ENCODE assay signal across 7 mouse cellular contexts in the genomic region with DNA sequence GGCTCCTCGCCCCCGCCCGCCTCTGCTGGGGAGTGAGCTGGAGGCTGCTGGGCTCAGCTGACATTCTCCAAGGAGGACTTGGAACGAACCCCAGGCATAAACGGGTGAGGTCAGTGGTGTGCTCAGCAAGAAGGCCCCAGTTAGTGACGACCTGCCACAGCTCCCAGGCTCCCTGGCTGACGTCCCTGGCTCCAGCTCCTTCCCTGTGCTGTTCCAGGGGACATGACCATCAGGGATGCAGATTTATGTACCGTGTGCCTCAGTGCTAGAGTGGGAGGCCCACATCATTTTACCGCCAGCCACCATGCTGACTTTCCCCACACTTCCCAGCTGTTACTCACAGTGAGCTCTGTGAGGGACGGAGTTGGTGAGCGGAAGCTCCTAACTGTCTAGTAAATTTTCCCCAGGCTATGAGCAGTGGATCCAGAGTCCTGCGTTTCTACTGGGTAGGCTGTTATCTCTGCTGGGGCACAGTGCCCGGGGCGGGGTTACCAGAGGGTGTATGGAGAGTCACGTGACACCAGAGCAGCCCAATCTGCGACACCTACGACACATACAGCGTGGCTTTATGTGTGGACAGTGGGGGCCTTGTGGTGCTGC. TPM values are rescaled to one million over a fixed set of nuclear protein-coding genes. Genes with fewer than 3 reads are reported as not detected.
A peak's percentile ranks its signal among the peaks of the same experiment; 100 is the strongest.
DNase-seq lines count a peak whose midpoint lies in the region; ATAC-seq and TF ChIP-seq lines count a peak whose summit lies in the region.

No protein-coding gene starts in this region.

- peak overlapping the region; percentile 3 for H3K9ac ChIP-seq in embryonic facial prominence, embryonic 12.5 days
- peak overlapping the region; percentile 62 for H3K9ac ChIP-seq in heart, embryonic 11.5 days (ENCODE audit: low read depth, low read length)
- 0 out of 2 replicates have a peak overlapping the region, but pooled peaks have one; percentile 2 for H3K9ac ChIP-seq in kidney, postnatal 0 days (ENCODE audit: low read depth, low read length)

- no peaks in the 10 kb centered on the region for H3K27me3 ChIP-seq in embryonic facial prominence, embryonic 12.5 days
- H3K27me3 ChIP-seq in heart, embryonic 11.5 days (ENCODE audit: control insufficient read depth, insufficient read depth, low read length) = no peaks in the 10 kb centered on the region
- no peaks in the 10 kb centered on the region for H3K27me3 ChIP-seq in kidney, postnatal 0 days (ENCODE audit: insufficient read depth, low read length)

- peak; percentile 51 for DNase-seq in CD4-positive helper T cell, adult 2 months (ENCODE audit: low read depth, low spot score)
- DNase-seq in NIH3T3 (ENCODE audit: low read depth) = peak; percentile 87
- peak; percentile 86 for DNase-seq in kidney, postnatal 0 days (ENCODE audit: low spot score)
- DNase-seq in lung, adult 18-20 months = peak; percentile 81 to 87
- DNase-seq in right cerebral cortex, postnatal 25 days = peak; percentile 45

- TF ChIP-seq CTCF in kidney, postnatal 0 days (IDR thresholded peaks at IDR 0.05; ENCODE audit: low read depth) = no peak

- no peaks in the 10 kb centered on the region for H3K9me3 ChIP-seq in embryonic facial prominence, embryonic 12.5 days
- no peaks in the 10 kb centered on the region for H3K9me3 ChIP-seq in heart, embryonic 11.5 days (replicated peaks; ENCODE audit: control insufficient read depth, low read length)
- no peaks in the 10 kb centered on the region for H3K9me3 ChIP-seq in kidney, postnatal 0 days (replicated peaks; ENCODE audit: low read length)

- no peak overlapping the region for H3K4me2 ChIP-seq in embryonic facial prominence, embryonic 12.5 days (replicated peaks)
- peak overlapping the region; percentile 42 for H3K4me2 ChIP-seq in heart, embryonic 11.5 days
- H3K4me2 ChIP-seq in kidney, postnatal 0 days (ENCODE audit: low read length) = peak overlapping the region; percentile 26

- H3K27ac ChIP-seq in embryonic facial prominence, embryonic 12.5 days = peak overlapping the region; percentile 74
- peak overlapping the region; percentile 78 for H3K27ac ChIP-seq in heart, embryonic 11.5 days (ENCODE audit: low read depth, low read length)
- H3K27ac ChIP-seq in kidney, postnatal 0 days = peak overlapping the region; percentile 78

- no peaks in the 10 kb centered on the region for H3K36me3 ChIP-seq in embryonic facial prominence, embryonic 12.5 days
- H3K36me3 ChIP-seq in heart, embryonic 11.5 days (ENCODE audit: control insufficient read depth, insufficient read depth, low read length) = no peaks in the 10 kb centered on the region
- H3K36me3 ChIP-seq in kidney, postnatal 0 days (ENCODE audit: insufficient read depth, low read length) = no peaks in the 10 kb centered on the region

- peaks cover 64% of the 10 kb centered on the region for H3K4me1 ChIP-seq in embryonic facial prominence, embryonic 12.5 days
- H3K4me1 ChIP-seq in heart, embryonic 11.5 days (ENCODE audit: control insufficient read depth, insufficient read depth, low read length) = peaks cover 74% of the 10 kb centered on the region
- peaks cover 71% of the 10 kb centered on the region for H3K4me1 ChIP-seq in kidney, postnatal 0 days (replicated peaks; ENCODE audit: insufficient read depth, low read length)

- ATAC-seq in embryonic facial prominence, embryonic 12.5 days (ENCODE audit: insufficient number of reproducible peaks, insufficient read depth, low FRiP score, low TSS enrichment) = no peak; the same call in 1 of the 2 replicates
- 0 out of 2 replicates have a peak, but pooled peaks have one; percentile 31 for ATAC-seq in heart, embryonic 11.5 days (replicated peaks; ENCODE audit: insufficient number of reproducible peaks, low FRiP score, low TSS enrichment)
- ATAC-seq in kidney, postnatal 0 days (replicated peaks; ENCODE audit: low FRiP score, low read depth) = peak; percentile 25; the same call in 1 of the 2 replicates

- WGBS in embryonic facial prominence, embryonic 12.5 days = 41% methylated on average over 18 of the region's 18 CpGs
- WGBS in heart, embryonic 11.5 days (ENCODE audit: insufficient replicate concordance) = 29% methylated on average over 18 of the region's 18 CpGs
- WGBS in kidney, postnatal 0 days = 16% methylated on average over 18 of the region's 18 CpGs

- no peak overlapping the region for H3K4me3 ChIP-seq in embryonic facial prominence, embryonic 12.5 days
- no peak overlapping the region for H3K4me3 ChIP-seq in heart, embryonic 11.5 days (ENCODE audit: low read depth, low read length)
- no peak overlapping the region for H3K4me3 ChIP-seq in kidney, postnatal 0 days (replicated peaks; ENCODE audit: low read depth, low read length)

RNA-seq across cellular contexts. Expression of a gene that starts 25.3 kb away (rescaled TPM):
- polyA plus RNA-seq in embryonic facial prominence, embryonic 12.5 days (2016; fragmentation: Nextera tagmentation; extraction: Ambion mirVana) = 46.8 and 47.1 TPM in 2 replicates
- 11.7 and 14.4 TPM in 2 replicates for polyA plus RNA-seq in heart, embryonic 11.5 days (2014; fragmentation: Nextera tagmentation; extraction: Ambion mirVana)
- polyA plus RNA-seq in kidney, postnatal 0 days (2015; fragmentation: Nextera tagmentation; extraction: Ambion mirVana) = 48.3 and 53.1 TPM in 2 replicates

RNA-seq across cellular contexts. Expression of a gene that starts 27.5 kb away (rescaled TPM):
- polyA plus RNA-seq in embryonic facial prominence, embryonic 12.5 days (2016; fragmentation: Nextera tagmentation; extraction: Ambion mirVana) = 1,232 and 1,233 TPM in 2 replicates
- polyA plus RNA-seq in heart, embryonic 11.5 days (2014; fragmentation: Nextera tagmentation; extraction: Ambion mirVana) = 1,182 and 1,275 TPM in 2 replicates
- polyA plus RNA-seq in kidney, postnatal 0 days (2015; fragmentation: Nextera tagmentation; extraction: Ambion mirVana) = 1,459 and 1,525 TPM in 2 replicates

RNA-seq across cellular contexts. Expression of a gene that starts 33.3 kb away (rescaled TPM):
- 56.1 and 57.9 TPM in 2 replicates for polyA plus RNA-seq in embryonic facial prominence, embryonic 12.5 days (2016; fragmentation: Nextera tagmentation; extraction: Ambion mirVana)
- 29.7 and 33.5 TPM in 2 replicates for polyA plus RNA-seq in heart, embryonic 11.5 days (2014; fragmentation: Nextera tagmentation; extraction: Ambion mirVana)
- 20.7 and 24.5 TPM in 2 replicates for polyA plus RNA-seq in kidney, postnatal 0 days (2015; fragmentation: Nextera tagmentation; extraction: Ambion mirVana)

RNA-seq across cellular contexts. Expression of a gene that starts 47.2 kb away (rescaled TPM):
- polyA plus RNA-seq in embryonic facial prominence, embryonic 12.5 days (2016; fragmentation: Nextera tagmentation; extraction: Ambion mirVana) = 23.2 and 25.9 TPM in 2 replicates
- polyA plus RNA-seq in heart, embryonic 11.5 days (2014; fragmentation: Nextera tagmentation; extraction: Ambion mirVana) = 15.8 and 19.2 TPM in 2 replicates
- polyA plus RNA-seq in kidney, postnatal 0 days (2015; fragmentation: Nextera tagmentation; extraction: Ambion mirVana) = 19.6 and 20.2 TPM in 2 replicates

Comparison
In these comparisons a context has a peak if more than half of its experiments do, and no peak if none do; other contexts are left out.
1. H3K9ac ChIP-seq: peak in every context shown above with its lines; median percentile 62 in heart, embryonic 11.5 days; 3 in embryonic facial prominence, embryonic 12.5 days; 2 in kidney, postnatal 0 days.